Mouse (Mus musculus) midbrain, embryonic 13.5 days (tissue): ENCODE results near the gene Igsf21. TPM values are rescaled to one million over a fixed set of nuclear protein-coding genes. Genes with fewer than 3 reads are reported as not detected.

Experiments used
- ATAC-seq: fragments of 200-750 bp; cut with Nextera tagmentation; 2 replicates; pipeline ENCODE4 v1.8.0; 2017; ENCODE audit warnings: mild to moderate bottlenecking, moderate TSS enrichment, moderate library complexity
- H3K27ac ChIP-seq: fragments of 300-500 bp; sonication (generic); 2 replicates; pipeline ENCODE4 v1.5.1; 2015; ENCODE audit warnings: inconsistent platforms, mild to moderate bottlenecking, moderate library complexity
- H3K27me3 ChIP-seq: fragments of 300-500 bp; sonication (generic); 2 replicates; pipeline ENCODE4 v1.6.1; 2015; ENCODE audit warnings: mild to moderate bottlenecking, inconsistent platforms
- H3K36me3 ChIP-seq: fragments of 300-500 bp; sonication (generic); 2 replicates; pipeline ENCODE4 v1.6.1; 2015; ENCODE audit warnings: mild to moderate bottlenecking, inconsistent platforms
- H3K4me1 ChIP-seq: fragments of 300-500 bp; sonication (generic); replicated peaks from 2 replicates; pipeline ENCODE4 v1.6.1; 2015; ENCODE audit warnings: inconsistent platforms
- H3K4me2 ChIP-seq: fragments of 300-500 bp; sonication (generic); replicated peaks from 2 replicates; pipeline ENCODE4 v1.6.1; 2015; ENCODE audit warnings: moderate library complexity, mild to moderate bottlenecking, inconsistent platforms
- H3K4me3 ChIP-seq: fragments of 300-500 bp; sonication (generic); replicated peaks from 2 replicates; pipeline ENCODE4 v1.5.1; 2015; ENCODE audit warnings: mild to moderate bottlenecking, inconsistent platforms
- H3K9ac ChIP-seq: fragments of 300-500 bp; sonication (generic); replicated peaks from 2 replicates; pipeline ENCODE4 v1.6.1; 2015; ENCODE audit warnings: mild to moderate bottlenecking, inconsistent platforms
- H3K9me3 ChIP-seq: fragments of 300-500 bp; sonication (generic); 2 replicates; pipeline ENCODE4 v1.6.1; 2016; ENCODE audit warnings: mild to moderate bottlenecking, inconsistent platforms
- WGBS: fragments of 180-500 bp; shearing (Covaris S2); methylation state at CpG from one replicate; pipeline ENCODE4 v1.1.7; 2015; 5-methylcytosine and 5-hydroxymethylcytosine counted together
- polyA plus RNA-seq: library from polyadenylated mRNA; unstranded; fragments of >200 nt; fragmentation: Nextera tagmentation; extraction: Ambion mirVana; gene quantifications from 2 replicates; pipeline ENCODE4 v1.2.1, GENCODE M21; 2015

Gene Igsf21
- polyA plus RNA-seq, result 57.0 and 58.9 TPM in 2 replicates

DNA sequence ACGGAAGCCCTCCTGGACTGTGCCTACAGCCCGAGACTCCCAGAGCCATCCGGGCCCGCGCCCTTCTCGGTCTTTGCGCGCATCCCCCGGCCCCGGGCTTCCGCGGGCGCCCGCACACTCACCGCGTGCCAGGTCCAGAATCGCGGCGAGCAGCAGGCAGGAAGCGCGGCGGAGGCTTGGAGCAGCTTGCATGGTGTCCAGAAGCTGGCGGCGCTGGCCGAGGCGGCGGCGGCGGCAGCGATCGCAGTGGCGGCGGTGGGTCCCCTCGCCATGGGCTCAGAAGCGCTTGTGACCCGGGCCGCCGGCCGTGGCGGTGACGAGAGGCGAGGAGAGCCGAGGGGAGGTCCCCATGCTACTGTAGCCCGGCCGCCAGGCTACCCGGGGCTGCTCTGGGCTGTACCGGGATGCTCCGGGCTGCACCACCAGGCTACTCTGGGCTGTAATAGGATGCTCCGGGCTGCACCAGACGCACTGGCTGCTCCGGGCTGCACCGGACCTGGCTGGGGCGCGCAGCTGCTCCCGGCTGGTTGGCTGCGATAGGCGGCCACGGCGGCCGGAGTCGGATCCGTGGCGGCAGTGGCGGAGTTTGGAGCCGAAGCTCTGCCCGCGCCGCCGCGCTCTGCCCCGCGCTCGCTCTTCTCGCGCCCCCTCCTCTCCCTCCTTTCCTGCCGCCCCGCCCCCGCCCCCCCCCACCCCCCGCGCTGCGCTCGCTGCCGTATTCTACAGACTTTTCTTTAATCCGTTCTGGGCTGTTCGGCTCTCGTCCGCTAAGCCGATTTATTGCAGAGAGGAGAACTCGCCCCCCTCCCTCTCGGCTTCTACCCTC is at the start of gene Igsf21:
Igsf21 (minus strand) TSS at position 605 of the 826 bp plus-strand sequence.
- no peaks in the 10 kb centered on the region for H3K9me3 ChIP-seq
- H3K27me3 ChIP-seq, result peaks cover 73% of the 10 kb centered on the region
- peak within 1 kb of the TSS; percentile 68 for H3K4me3 ChIP-seq
- no peaks in the 10 kb centered on the region for H3K36me3 ChIP-seq
- H3K9ac ChIP-seq, result peak within 1 kb of the TSS; percentile 91
- peaks cover 70% of the 10 kb centered on the region for H3K4me1 ChIP-seq
- peak within 1 kb of the TSS; percentile 91 for H3K4me2 ChIP-seq
- WGBS, result under 1% methylated on average over 72 of the region's 90 CpGs
- H3K27ac ChIP-seq, result peak within 1 kb of the TSS; percentile 92
- peak; percentile 90 for ATAC-seq

- H3K4me2 ChIP-seq, result no peak overlapping the region
- peak; percentile 87 for ATAC-seq
- no peaks in the 10 kb centered on the region for H3K36me3 ChIP-seq
- no peak overlapping the region for H3K9ac ChIP-seq
- peaks cover 17% of the 10 kb centered on the region for H3K4me1 ChIP-seq
- no peaks in the 10 kb centered on the region for H3K9me3 ChIP-seq
- 55% methylated on average over 5 of the region's 5 CpGs for WGBS
- H3K4me3 ChIP-seq, result no peak overlapping the region
- H3K27me3 ChIP-seq, result no peaks in the 10 kb centered on the region
- peak overlapping the region; percentile 74 for H3K27ac ChIP-seq
Observed at GRCm38 (mm10) chr4:140285726-140286316, 39.2 kb upstream of the Igsf21 start.

DNA sequence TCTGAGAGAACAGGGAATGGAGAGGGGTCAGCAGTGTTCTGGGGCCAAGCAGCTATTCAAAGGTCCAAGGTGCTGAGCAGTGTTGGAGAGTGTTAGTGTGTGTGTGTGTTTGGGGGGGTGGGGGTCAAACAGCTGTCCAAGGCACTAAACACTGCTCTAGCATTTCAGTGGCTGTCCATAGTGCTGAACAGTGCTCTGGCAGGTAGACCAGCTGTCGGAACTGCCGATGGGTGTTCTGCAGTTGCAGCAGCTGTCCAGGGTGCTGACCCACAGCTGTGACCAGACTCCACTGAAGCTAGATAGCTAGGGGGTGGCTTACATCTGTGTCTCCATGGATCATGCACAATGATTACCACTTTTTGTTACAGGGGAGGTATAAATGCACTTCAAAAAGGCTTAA is 36.8 kb upstream of the Igsf21 start:
- Histone ChIP-seq H3K4me2 (no peak overlapping the region), H3K4me3 (no peak overlapping the region), H3K36me3 (no peaks in the 10 kb centered on the region), H3K27ac (no peak overlapping the region), H3K4me1 (peaks cover 17% of the 10 kb centered on the region), H3K9ac (no peak overlapping the region), H3K27me3 (no peaks in the 10 kb centered on the region), H3K9me3 (no peaks in the 10 kb centered on the region)
- ATAC-seq, result no peak
- 5% methylated on average over 2 of the region's 2 CpGs for WGBS

- Histone ChIP-seq H3K9me3 (peaks cover 10% of the 10 kb centered on the region; the same call in 1 of the 2 replicates), H3K4me3 (no peak overlapping the region), H3K36me3 (no peaks in the 10 kb centered on the region), H3K9ac (no peak overlapping the region), H3K4me1 (no peaks in the 10 kb centered on the region), H3K4me2 (no peak overlapping the region), H3K27me3 (no peaks in the 10 kb centered on the region), H3K27ac (no peak overlapping the region)
- no peak for ATAC-seq
- WGBS, result 92% methylated on average over 2 of the region's 2 CpGs
Observed at GRCm38 (mm10) chr4:140278269-140278668, 31.7 kb upstream of the Igsf21 start.

DNA sequence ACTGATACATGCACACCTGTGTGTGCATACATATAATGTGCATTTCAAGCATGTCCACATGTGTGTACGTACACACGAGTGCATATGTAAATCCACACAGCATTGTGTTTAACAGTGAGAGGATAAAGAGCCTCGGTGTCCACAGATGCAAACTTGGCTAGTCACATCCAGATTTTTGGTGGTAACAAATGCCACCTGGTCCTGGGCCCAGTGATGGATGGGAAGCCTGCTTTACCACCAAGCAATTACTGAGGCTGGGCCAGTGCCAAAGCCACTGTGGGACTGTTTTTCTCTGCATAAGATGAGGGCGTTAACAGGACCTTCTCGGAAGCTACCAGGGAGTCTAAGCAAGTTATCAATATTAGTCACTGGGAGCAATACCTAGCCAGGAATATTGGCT is 25.3 kb upstream of the Igsf21 start:
- no peak overlapping the region for H3K9ac ChIP-seq
- no peak overlapping the region for H3K27ac ChIP-seq
- no peaks in the 10 kb centered on the region for H3K36me3 ChIP-seq
- H3K27me3 ChIP-seq, result 0 out of 2 replicates have a peak, but pooled peaks cover 3% of the 10 kb centered on the region
- no peak overlapping the region for H3K4me3 ChIP-seq
- no peak for ATAC-seq
- peaks cover 4% of the 10 kb centered on the region; the same call in 1 of the 2 replicates for H3K9me3 ChIP-seq
- no peak overlapping the region for H3K4me2 ChIP-seq
- 91% methylated on average over 5 of the region's 5 CpGs for WGBS
- H3K4me1 ChIP-seq, result peaks cover 32% of the 10 kb centered on the region

- peaks cover 32% of the 10 kb centered on the region for H3K4me1 ChIP-seq
- no peak overlapping the region for H3K4me2 ChIP-seq
- 0 out of 2 replicates have a peak, but pooled peaks cover 3% of the 10 kb centered on the region for H3K27me3 ChIP-seq
- H3K9ac ChIP-seq, result no peak overlapping the region
- H3K36me3 ChIP-seq, result no peaks in the 10 kb centered on the region
- H3K4me3 ChIP-seq, result no peak overlapping the region
- H3K27ac ChIP-seq, result no peak overlapping the region
- no peak for ATAC-seq
- WGBS, result 44% methylated on average over 7 of the region's 7 CpGs
- H3K9me3 ChIP-seq, result 0 out of 2 replicates have a peak, but pooled peaks cover 5% of the 10 kb centered on the region
Observed at GRCm38 (mm10) chr4:140270451-140270850, 23.9 kb upstream of the Igsf21 start.

DNA sequence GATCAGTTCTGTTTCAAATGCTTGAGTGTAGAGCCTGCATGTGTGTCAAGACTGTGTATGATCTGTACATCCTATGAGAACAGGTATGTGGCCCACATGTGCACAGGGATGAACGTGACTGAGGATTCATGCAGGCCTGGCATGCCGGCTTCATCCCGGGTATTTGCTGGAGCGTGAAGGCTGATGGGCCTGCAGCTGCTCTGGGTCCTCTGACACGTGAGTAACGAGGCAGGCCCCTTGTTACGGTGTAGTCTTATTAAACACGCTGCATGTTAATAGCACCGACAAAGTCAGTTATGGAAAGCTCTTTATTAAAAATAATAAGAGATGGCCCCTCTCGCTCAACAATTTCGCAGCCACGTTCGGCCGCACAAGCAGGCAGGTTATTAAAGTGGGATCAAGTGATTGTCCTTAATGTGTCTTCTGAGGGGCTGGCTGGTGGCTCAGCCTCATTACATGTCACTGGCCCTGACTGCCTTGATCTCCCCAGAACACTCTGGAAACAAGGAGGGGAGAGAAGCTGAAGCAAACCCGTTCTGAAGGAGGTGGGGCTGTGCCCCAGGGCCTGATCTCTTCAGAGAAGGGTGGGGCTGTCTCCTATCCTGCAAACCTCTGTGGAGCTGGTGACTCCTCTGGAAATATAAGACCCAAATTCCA is 22.7 kb upstream of the Igsf21 start:
- WGBS, result 42% methylated on average over 15 of the region's 15 CpGs
- H3K27ac ChIP-seq, result peak overlapping the region; percentile 41; the same call in 1 of the 2 replicates
- peak; percentile 49 for ATAC-seq

DNA sequence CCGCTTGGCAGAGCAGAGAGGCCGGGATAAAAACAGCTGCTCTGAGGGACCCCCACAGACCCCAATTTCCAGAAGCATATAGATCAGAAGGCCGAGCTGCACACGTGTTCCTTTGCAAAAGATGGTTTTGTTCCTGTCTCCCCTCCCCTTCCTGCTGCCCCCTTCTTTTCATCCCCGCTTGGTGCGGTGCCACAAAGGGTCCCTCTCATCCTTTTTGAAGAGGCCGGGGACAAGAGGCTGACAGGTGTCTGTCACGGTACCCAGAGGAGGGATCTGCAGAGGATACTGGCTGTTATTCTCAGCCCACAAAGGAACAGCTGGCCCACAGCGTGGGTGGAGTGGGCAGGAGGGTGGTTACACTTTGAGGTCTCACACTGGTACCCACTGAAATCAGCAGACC is 21.3 kb upstream of the Igsf21 start:
- Histone ChIP-seq H3K36me3 (no peaks in the 10 kb centered on the region), H3K4me2 (no peak overlapping the region), H3K4me1 (peaks cover 48% of the 10 kb centered on the region), H3K9ac (0 out of 2 replicates have a peak overlapping the region, but pooled peaks have one; percentile 34), H3K9me3 (0 out of 2 replicates have a peak, but pooled peaks cover 5% of the 10 kb centered on the region), H3K27me3 (peaks cover 7% of the 10 kb centered on the region; the same call in 1 of the 2 replicates), H3K27ac (peak overlapping the region; percentile 51; the same call in 1 of the 2 replicates), H3K4me3 (no peak overlapping the region)
- 31% methylated on average over 9 of the region's 9 CpGs for WGBS
- ATAC-seq, result peak; percentile 35; the same call in 1 of the 2 replicates

More for the DNA sequence above, 22.7 kb upstream of the Igsf21 start:
- H3K9ac ChIP-seq, result no peak overlapping the region
- no peak overlapping the region for H3K4me3 ChIP-seq
- H3K9me3 ChIP-seq, result 0 out of 2 replicates have a peak, but pooled peaks cover 5% of the 10 kb centered on the region
- H3K27me3 ChIP-seq, result 0 out of 2 replicates have a peak, but pooled peaks cover 3% of the 10 kb centered on the region
- no peaks in the 10 kb centered on the region for H3K36me3 ChIP-seq
- H3K4me1 ChIP-seq, result peaks cover 39% of the 10 kb centered on the region
- no peak overlapping the region for H3K4me2 ChIP-seq

GRCm38 (mm10) chr4:140267086-140267485 is 20.5 kb upstream of the Igsf21 start:
- H3K27me3 ChIP-seq, result peaks cover 7% of the 10 kb centered on the region; the same call in 1 of the 2 replicates
- 0 out of 2 replicates have a peak, but pooled peaks cover 5% of the 10 kb centered on the region for H3K9me3 ChIP-seq
- 65% methylated on average over 5 of the region's 5 CpGs for WGBS
- peaks cover 48% of the 10 kb centered on the region for H3K4me1 ChIP-seq
- 0 out of 2 replicates have a peak overlapping the region, but pooled peaks have one; percentile 34 for H3K9ac ChIP-seq
- no peak overlapping the region for H3K4me3 ChIP-seq
- peak overlapping the region; percentile 51 for H3K27ac ChIP-seq
- no peaks in the 10 kb centered on the region for H3K36me3 ChIP-seq
- H3K4me2 ChIP-seq, result no peak overlapping the region
- ATAC-seq, result 0 out of 2 replicates have a peak, but pooled peaks have one; percentile 21

DNA sequence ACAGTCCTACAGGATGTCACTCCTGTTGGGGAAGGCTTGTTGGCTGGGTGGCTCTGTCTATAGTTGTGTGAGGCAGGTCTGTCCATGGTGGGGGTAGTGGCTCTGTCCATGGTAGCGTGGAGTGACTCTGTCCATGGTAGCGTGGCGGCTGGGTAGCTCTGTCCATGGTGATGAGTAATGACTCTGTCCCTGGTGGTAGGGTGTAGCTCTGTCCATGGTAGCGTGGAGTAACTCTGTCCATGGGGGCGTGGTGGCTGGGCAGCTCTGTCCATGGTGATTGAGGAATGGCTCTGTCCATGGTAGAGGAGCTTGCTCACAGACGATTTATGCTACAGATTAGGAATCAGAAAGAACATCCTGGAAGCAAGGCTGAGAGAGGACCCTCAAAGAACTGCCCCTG is 12.4 kb upstream of the Igsf21 start:
- Histone ChIP-seq H3K9ac (no peak overlapping the region), H3K27me3 (peaks cover 20% of the 10 kb centered on the region)
- WGBS, result 13% methylated on average over 6 of the region's 6 CpGs

GRCm38 (mm10) chr4:140252369-140252768 is 5.8 kb upstream of the Igsf21 start:
- H3K4me1 ChIP-seq, result peaks cover 31% of the 10 kb centered on the region
- no peaks in the 10 kb centered on the region for H3K36me3 ChIP-seq
- H3K9me3 ChIP-seq, result no peaks in the 10 kb centered on the region
- H3K4me3 ChIP-seq, result no peak overlapping the region
- H3K27ac ChIP-seq, result no peak overlapping the region
- 12% methylated on average over 7 of the region's 7 CpGs for WGBS
- no peak overlapping the region for H3K9ac ChIP-seq
- H3K27me3 ChIP-seq, result peaks cover 48% of the 10 kb centered on the region
- ATAC-seq, result no peak
- H3K4me2 ChIP-seq, result no peak overlapping the region

More for the DNA sequence above, 12.4 kb upstream of the Igsf21 start:
- Histone ChIP-seq H3K4me3 (no peak overlapping the region), H3K36me3 (no peaks in the 10 kb centered on the region), H3K9me3 (no peaks in the 10 kb centered on the region), H3K4me2 (no peak overlapping the region), H3K27ac (no peak overlapping the region), H3K4me1 (peaks cover 14% of the 10 kb centered on the region)
- ATAC-seq, result peak; percentile 44; the same call in 1 of the 2 replicates
